In genomic region chr16:30984826-30985545, GRCm38 (mm10) we compare ENCODE assay signal across 10 mouse cellular contexts.
DNase-seq lines count a peak whose midpoint lies in the region; ATAC-seq and TF ChIP-seq lines count a peak whose summit lies in the region.
"Had no signal": no experiment of that assay in that cellular context is flagged by ENCODE, and none has a peak within 500 bp of the region (broad histone marks: within the 10 kb centered on the region; RNA-seq: fewer than 3 reads in every experiment).

No protein-coding gene starts in this region.

- no peak for DNase-seq in heart, postnatal 36 days
- no peak for DNase-seq in stomach, postnatal 0 days (ENCODE audit: low spot score)
- no peak for DNase-seq in hindbrain, postnatal 0 days (ENCODE audit: low spot score)
- DNase-seq in spleen, adult 12 weeks (ENCODE audit: low spot score) = no peak
- DNase-seq in c-Kit-positive CD71-positive TER-119-positive erythroid progenitor cells, embryonic 14.5 days (ENCODE audit: low spot score) = no peak
- DNase-seq: cerebellum, adult 9-10 months had no signal

- peaks cover 8% of the 10 kb centered on the region; the same call in 1 of the 2 replicates for H3K4me1 ChIP-seq in heart, embryonic 15.5 days (replicated peaks)
- peaks cover 10% of the 10 kb centered on the region for H3K4me1 ChIP-seq in stomach, embryonic 14.5 days (ENCODE audit: control insufficient read depth, insufficient read depth, low read length)
- H3K4me1 ChIP-seq in stomach, postnatal 0 days (replicated peaks; ENCODE audit: control insufficient read depth, insufficient read depth) = no peaks in the 10 kb centered on the region
- peaks cover 4% of the 10 kb centered on the region; the same call in 1 of the 2 replicates for H3K4me1 ChIP-seq in hindbrain, postnatal 0 days (ENCODE audit: insufficient read depth, low read length)

- no peak for ATAC-seq in heart, embryonic 15.5 days (replicated peaks; ENCODE audit: insufficient number of reproducible peaks, insufficient read depth, low FRiP score, low read depth)
- ATAC-seq in stomach, embryonic 14.5 days (ENCODE audit: insufficient number of reproducible peaks, insufficient read depth, low FRiP score, low read depth) = no peak
- no peak for ATAC-seq in stomach, postnatal 0 days (ENCODE audit: low FRiP score, low TSS enrichment)
- 0 out of 2 replicates have a peak, but pooled peaks have one; percentile 15 for ATAC-seq in hindbrain, postnatal 0 days

- TF ChIP-seq EP300 in stomach, postnatal 0 days (optimal IDR thresholded peaks at IDR 0.05) = no peak

- H3K27ac ChIP-seq in heart, embryonic 15.5 days = peak overlapping the region; percentile 33
- peak overlapping the region; percentile 27; the same call in 1 of the 2 replicates for H3K27ac ChIP-seq in stomach, embryonic 14.5 days (ENCODE audit: low read length)
- H3K27ac ChIP-seq in stomach, postnatal 0 days (replicated peaks) = no peak overlapping the region
- peak overlapping the region; percentile 12; the same call in 1 of the 2 replicates for H3K27ac ChIP-seq in hindbrain, postnatal 0 days
- H3K27ac ChIP-seq: limb, embryonic 12.5 days; midbrain, embryonic 12.5 days had no signal

- no peak for TF ChIP-seq CTCF in stomach, postnatal 0 days (IDR thresholded peaks at IDR 0.05; ENCODE audit: low read depth)
- TF ChIP-seq CTCF in hindbrain, postnatal 0 days (IDR thresholded peaks at IDR 0.05; ENCODE audit: low read depth) = no peak

- 66% methylated on average over 17 of the region's 17 CpGs for WGBS in heart, embryonic 15.5 days
- 59% methylated on average over 17 of the region's 17 CpGs for WGBS in stomach, embryonic 14.5 days
- WGBS in stomach, postnatal 0 days = 56% methylated on average over 17 of the region's 17 CpGs
- WGBS in hindbrain, postnatal 0 days = 27% methylated on average over 17 of the region's 17 CpGs

- H3K9me3 ChIP-seq in heart, embryonic 15.5 days (replicated peaks) = no peaks in the 10 kb centered on the region
- no peaks in the 10 kb centered on the region for H3K9me3 ChIP-seq in stomach, embryonic 14.5 days (ENCODE audit: control insufficient read depth, low read depth, low read length)
- H3K9me3 ChIP-seq in stomach, postnatal 0 days (ENCODE audit: control insufficient read depth, low read length) = no peaks in the 10 kb centered on the region
- H3K9me3 ChIP-seq in hindbrain, postnatal 0 days (ENCODE audit: low read length) = no peaks in the 10 kb centered on the region
- H3K9me3 ChIP-seq: limb, embryonic 12.5 days; midbrain, embryonic 12.5 days had no signal

- intact Hi-C loops in heart, postnatal 36 days (cut with DNase I) = no loop called here

- no peaks in the 10 kb centered on the region for H3K36me3 ChIP-seq in heart, embryonic 15.5 days
- no peaks in the 10 kb centered on the region for H3K36me3 ChIP-seq in stomach, embryonic 14.5 days (ENCODE audit: control insufficient read depth, insufficient read depth, low read length)
- no peaks in the 10 kb centered on the region for H3K36me3 ChIP-seq in stomach, postnatal 0 days (ENCODE audit: control insufficient read depth, insufficient read depth, low read length)
- H3K36me3 ChIP-seq in hindbrain, postnatal 0 days (ENCODE audit: insufficient read depth, low read length) = no peaks in the 10 kb centered on the region
- H3K36me3 ChIP-seq: limb, embryonic 12.5 days; midbrain, embryonic 12.5 days had no signal

- no peak overlapping the region for H3K9ac ChIP-seq in heart, embryonic 15.5 days
- no peak overlapping the region for H3K9ac ChIP-seq in stomach, embryonic 14.5 days (replicated peaks; ENCODE audit: low read depth, low read length)
- no peak overlapping the region for H3K9ac ChIP-seq in stomach, postnatal 0 days (ENCODE audit: low read length)
- no peak overlapping the region for H3K9ac ChIP-seq in hindbrain, postnatal 0 days (replicated peaks; ENCODE audit: low read length)
- H3K9ac ChIP-seq: midbrain, embryonic 12.5 days had no signal

- H3K4me2 ChIP-seq in heart, embryonic 15.5 days = no peak overlapping the region
- no peak overlapping the region for H3K4me2 ChIP-seq in stomach, embryonic 14.5 days (replicated peaks; ENCODE audit: low read depth, low read length)
- no peak overlapping the region for H3K4me2 ChIP-seq in stomach, postnatal 0 days (replicated peaks; ENCODE audit: low read depth)
- H3K4me2 ChIP-seq in hindbrain, postnatal 0 days (ENCODE audit: low read depth, low read length) = no peak overlapping the region
- H3K4me2 ChIP-seq: limb, embryonic 12.5 days; midbrain, embryonic 12.5 days had no signal

- no peaks in the 10 kb centered on the region for H3K27me3 ChIP-seq in heart, embryonic 15.5 days
- H3K27me3 ChIP-seq in stomach, embryonic 14.5 days (ENCODE audit: control insufficient read depth, insufficient read depth, low read length) = no peaks in the 10 kb centered on the region
- H3K27me3 ChIP-seq in stomach, postnatal 0 days (ENCODE audit: control insufficient read depth, insufficient read depth, low read length) = no peaks in the 10 kb centered on the region
- no peaks in the 10 kb centered on the region for H3K27me3 ChIP-seq in hindbrain, postnatal 0 days (ENCODE audit: insufficient read depth, low read length)
- H3K27me3 ChIP-seq: limb, embryonic 12.5 days had no signal

- H3K4me3 ChIP-seq in heart, embryonic 15.5 days = no peak overlapping the region
- H3K4me3 ChIP-seq in stomach, embryonic 14.5 days (ENCODE audit: low read depth, low read length) = no peak overlapping the region
- H3K4me3 ChIP-seq in stomach, postnatal 0 days (ENCODE audit: low read depth, low read length) = no peak overlapping the region
- H3K4me3 ChIP-seq in hindbrain, postnatal 0 days (ENCODE audit: low read length) = no peak overlapping the region
- H3K4me3 ChIP-seq: limb, embryonic 12.5 days; midbrain, embryonic 12.5 days had no signal
